Mouse (Mus musculus) urinary bladder, postnatal 36 days (tissue): ENCODE results near the gene Ephb1.

ENCODE experiments used
- DNase-seq, 2 experiments: peaks; one replicate each; pipeline ENCODE4 v3.0.0; 2022; ENCODE audit warnings: low spot score in 2 of 2, mixed read lengths in 1 of 2

The Ephb1 gene

GRCm38 (mm10) chr9:101994086-101994485 is 360.4 kb downstream of the Ephb1 start:
- no peak for DNase-seq

- no peak for DNase-seq
Measured at GRCm38 (mm10) chr9:101990836-101991235, 363.7 kb downstream of the Ephb1 start.

GRCm38 (mm10) chr9:101990032-101990431 is 364.5 kb downstream of the Ephb1 start:
- DNase-seq, result no peak

- DNase-seq, result no peak
Measured at GRCm38 (mm10) chr9:101986910-101987309, 367.6 kb downstream of the Ephb1 start.

GRCm38 (mm10) chr9:101982378-101982777 is 372.1 kb downstream of the Ephb1 start:
- no peak for DNase-seq

GRCm38 (mm10) chr9:101981161-101981560 is 373.3 kb downstream of the Ephb1 start:
- DNase-seq, result no peak

GRCm38 (mm10) chr9:101976884-101977465 is 377.5 kb downstream of the Ephb1 start:
- DNase-seq, result no peak

GRCm38 (mm10) chr9:101972314-101972713 is 382.2 kb downstream of the Ephb1 start:
- no peak for DNase-seq

GRCm38 (mm10) chr9:101971806-101972205 is 382.7 kb downstream of the Ephb1 start:
- no peak for DNase-seq

GRCm38 (mm10) chr9:101956228-101956627 is 398.3 kb downstream of the Ephb1 start:
- no peak for DNase-seq

GRCm38 (mm10) chr9:101954529-101954928 is 400.0 kb downstream of the Ephb1 start:
- no peak for DNase-seq

GRCm38 (mm10) chr9:101950101-101950500 is 404.4 kb downstream of the Ephb1 start:
- no peak for DNase-seq

GRCm38 (mm10) chr9:101945814-101946213 is 408.7 kb downstream of the Ephb1 start:
- DNase-seq, result no peak

- no peak for DNase-seq
Measured at GRCm38 (mm10) chr9:101945326-101945725, 409.2 kb downstream of the Ephb1 start.

- DNase-seq, result no peak
Measured at GRCm38 (mm10) chr9:101942058-101942669, 412.3 kb downstream of the Ephb1 start.

GRCm38 (mm10) chr9:101940182-101940581 is 414.3 kb downstream of the Ephb1 start:
- no peak for DNase-seq

- no peak for DNase-seq
Measured at GRCm38 (mm10) chr9:101939006-101939405, 415.5 kb downstream of the Ephb1 start.

GRCm38 (mm10) chr9:101938066-101938465 is 416.4 kb downstream of the Ephb1 start:
- no peak for DNase-seq

GRCm38 (mm10) chr9:101934887-101935286 is 419.6 kb downstream of the Ephb1 start:
- DNase-seq, result no peak

GRCm38 (mm10) chr9:101933946-101934573 is 420.4 kb downstream of the Ephb1 start:
- no peak for DNase-seq

- no peak for DNase-seq
Measured at GRCm38 (mm10) chr9:101924829-101925228, 429.7 kb downstream of the Ephb1 start.

- DNase-seq, result no peak
Measured at GRCm38 (mm10) chr9:101922846-101923245, 431.6 kb downstream of the Ephb1 start.

GRCm38 (mm10) chr9:101919324-101919723 is 435.2 kb downstream of the Ephb1 start:
- DNase-seq, result no peak
